Mouse (Mus musculus) forebrain, postnatal 0 days (tissue): Measurements from ENCODE around the gene Ptcd3. TPM values are rescaled to one million over a fixed set of nuclear protein-coding genes. Genes with fewer than 3 reads are reported as not detected.
"Not testable (repeated sequence)": the region's sequence is repeated elsewhere in the genome, so short reads cannot be mapped to it uniquely, and the experiment has no call there.

Source experiments
- ATAC-seq: fragments of 200-750 bp; cut with Nextera tagmentation; 2 replicates; pipeline ENCODE4 v1.8.0; 2017; ENCODE audit warnings: mild to moderate bottlenecking, moderate library complexity
- DNase-seq: peaks from one replicate; pipeline ENCODE4 v3.0.0-alpha.2; 2015
- H3K27ac ChIP-seq: fragments of 300-500 bp; sonication (generic); 2 replicates; pipeline ENCODE4 v1.5.1; 2014; ENCODE audit warnings: low read depth, mild to moderate bottlenecking, antibody characterized with exemption, low read length, moderate library complexity, mixed read lengths
- H3K27me3 ChIP-seq: fragments of 300-500 bp; sonication (generic); 2 replicates; pipeline ENCODE4 v1.6.1; 2014; ENCODE audit warnings: mild to moderate bottlenecking, low read length, mixed read lengths; ENCODE audit not compliant: insufficient read depth
- H3K36me3 ChIP-seq: fragments of 300-500 bp; sonication (generic); 2 replicates; pipeline ENCODE4 v1.6.1; 2014; ENCODE audit warnings: mild to moderate bottlenecking, moderate library complexity; ENCODE audit not compliant: insufficient read depth
- H3K4me1 ChIP-seq: fragments of 300-500 bp; sonication (generic); 2 replicates; pipeline ENCODE4 v1.6.1; 2014; ENCODE audit warnings: antibody characterized with exemption; ENCODE audit not compliant: insufficient read depth
- H3K4me2 ChIP-seq: fragments of 300-500 bp; sonication (generic); 2 replicates; pipeline ENCODE4 v1.6.1; 2014; ENCODE audit warnings: low read depth, mild to moderate bottlenecking, moderate library complexity
- H3K4me3 ChIP-seq: fragments of 300-500 bp; sonication (generic); 2 replicates; pipeline ENCODE4 v1.5.1; 2014; ENCODE audit warnings: low read depth, low read length, mixed read lengths
- H3K9ac ChIP-seq: fragments of 300-500 bp; sonication (generic); 2 replicates; pipeline ENCODE4 v1.6.1; 2014; ENCODE audit warnings: mild to moderate bottlenecking
- H3K9me3 ChIP-seq: fragments of 300-500 bp; sonication (generic); 2 replicates; pipeline ENCODE4 v1.6.1; 2016; ENCODE audit warnings: low read length
- CTCF ChIP-seq: sonication (generic); IDR thresholded peaks from 2 replicates; pipeline ENCODE4 v1.5.1; 2016; ENCODE audit warnings: antibody characterized with exemption, control low read depth, low read depth
- WGBS: fragments of 180-500 bp; shearing (Covaris S2); extraction: QIAGEN DNeasy Blood & Tissue Kit; methylation state at CpG from one replicate; pipeline ENCODE4 v1.1.7; 2014; 5-methylcytosine and 5-hydroxymethylcytosine counted together
- polyA plus RNA-seq: library from polyadenylated mRNA; unstranded; fragments of >200 nt; fragmentation: Nextera tagmentation; extraction: Ambion mirVana; gene quantifications from 2 replicates; pipeline ENCODE4 v1.2.1, GENCODE M21; 2015
- total RNA-seq: library from RNA; depleted of rRNA; stranded (reverse); fragments of >200 nt; gene quantifications from 2 replicates; pipeline ENCODE4 v1.2.3, GENCODE M21; 2014

Gene Ptcd3
- total and polyA plus RNA-seq, 2 experiments from 2014 or later, result 63.5 to 91.1 TPM

DNA sequence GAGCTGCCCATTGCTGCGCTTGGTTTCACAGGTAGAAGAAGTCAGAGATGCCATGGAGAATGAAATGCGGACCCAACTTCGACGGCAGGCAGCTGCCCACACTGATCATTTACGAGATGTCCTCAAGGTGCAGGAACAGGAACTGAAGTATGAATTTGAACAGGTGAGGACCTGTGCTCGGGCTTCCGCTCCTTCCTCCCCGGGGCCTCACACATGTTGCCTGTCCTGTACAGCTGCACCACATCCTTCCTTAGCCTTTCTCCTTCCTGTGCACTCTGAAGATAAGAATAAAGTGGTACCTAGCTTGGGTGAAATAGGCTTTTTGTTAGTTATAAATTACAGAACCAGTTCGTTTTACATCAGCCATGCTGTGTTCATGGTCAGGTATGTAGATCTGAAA lies 37.2 kb downstream of the Ptcd3 start:
- no peak for DNase-seq

DNA sequence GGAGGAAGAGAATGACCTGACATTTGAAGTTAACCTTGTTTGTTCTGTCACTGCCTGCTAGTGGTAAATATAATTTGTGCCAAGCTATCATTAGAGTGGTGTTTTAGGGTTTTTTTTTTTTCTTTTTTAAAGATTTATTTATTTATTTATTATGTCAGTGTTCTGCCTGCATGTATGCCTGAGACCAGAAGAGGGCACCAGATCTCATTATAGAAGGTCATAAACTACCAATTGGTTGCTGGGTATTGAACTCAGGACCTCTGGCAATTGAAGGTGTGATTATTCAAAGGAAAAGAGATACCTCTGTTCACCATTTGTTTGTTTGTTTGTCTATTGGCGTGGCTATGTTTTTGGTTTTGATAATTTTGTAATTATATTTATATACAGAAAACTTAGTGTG lies 39.7 kb downstream of the Ptcd3 start:
- H3K4me1 ChIP-seq, result no peaks in the 10 kb centered on the region
- 96% methylated on average over 1 of the region's 1 CpGs for WGBS
- H3K4me3 ChIP-seq, result no peak overlapping the region
- H3K9me3 ChIP-seq, result no peaks in the 10 kb centered on the region
- H3K27ac ChIP-seq, result no peak overlapping the region
- TF ChIP-seq CTCF, result no peak
- ATAC-seq, result no peak
- no peak for DNase-seq
- H3K4me2 ChIP-seq, result no peak overlapping the region
- H3K36me3 ChIP-seq, result peaks cover 61% of the 10 kb centered on the region
- H3K9ac ChIP-seq, result no peak overlapping the region
- H3K27me3 ChIP-seq, result no peaks in the 10 kb centered on the region

More for the DNA sequence above, 37.2 kb downstream of the Ptcd3 start:
- Histone ChIP-seq H3K4me1 (no peaks in the 10 kb centered on the region), H3K36me3 (peaks cover 73% of the 10 kb centered on the region), H3K9ac (no peak overlapping the region), H3K4me3 (no peak overlapping the region), H3K27ac (no peak overlapping the region), H3K9me3 (no peaks in the 10 kb centered on the region), H3K4me2 (no peak overlapping the region), H3K27me3 (no peaks in the 10 kb centered on the region)
- 95% methylated on average over 9 of the region's 9 CpGs for WGBS
- no peak for ATAC-seq
- no peak for TF ChIP-seq CTCF

DNA sequence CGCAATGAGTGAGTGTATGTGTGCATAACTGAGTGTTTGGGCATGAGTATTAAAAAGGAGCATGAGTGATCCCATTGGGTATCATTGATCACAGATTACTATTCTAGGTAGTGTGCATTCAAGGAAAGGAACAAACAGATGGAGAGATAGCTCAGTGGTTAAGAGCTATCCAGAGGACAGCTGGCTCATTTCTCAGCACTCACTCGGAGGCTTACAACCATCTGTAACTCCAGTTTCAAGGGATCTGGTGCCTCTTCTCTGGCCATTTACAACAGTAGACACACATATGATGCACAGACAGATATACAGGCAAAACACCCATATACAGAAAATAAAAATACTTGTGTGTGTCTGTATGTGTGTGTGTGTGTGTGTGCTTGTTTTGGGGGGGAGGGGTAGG lies 40.8 kb downstream of the Ptcd3 start:
- 82% methylated on average over 2 of the region's 2 CpGs for WGBS
- Histone ChIP-seq H3K36me3 (peaks cover 66% of the 10 kb centered on the region), H3K4me3 (no peak overlapping the region), H3K4me2 (no peak overlapping the region), H3K9ac (no peak overlapping the region), H3K9me3 (no peaks in the 10 kb centered on the region), H3K4me1 (no peaks in the 10 kb centered on the region), H3K27me3 (no peaks in the 10 kb centered on the region), H3K27ac (no peak overlapping the region)
- DNase-seq (no peak), ATAC-seq (no peak)
- no peak for TF ChIP-seq CTCF

DNA sequence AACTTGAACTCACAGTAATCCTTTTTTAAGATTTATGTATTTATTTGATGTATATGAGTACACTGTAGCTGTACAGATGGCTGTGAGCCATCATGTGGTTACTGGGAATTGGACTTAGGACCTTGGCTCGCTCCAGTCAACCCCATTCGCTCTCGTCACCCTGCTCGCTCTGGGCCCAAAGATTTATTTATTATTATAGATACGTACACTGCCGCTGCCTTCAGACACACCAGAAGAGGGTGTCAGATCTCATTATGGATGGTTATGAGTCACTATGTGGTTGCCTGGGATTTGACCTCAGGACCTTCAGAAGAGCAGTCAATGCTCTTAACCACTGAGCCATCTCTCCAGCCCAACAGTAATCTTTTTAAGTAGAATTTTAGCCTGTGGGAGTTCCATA lies 61.6 kb downstream of the Ptcd3 start:
- not testable (repeated sequence) for H3K4me2 ChIP-seq, H3K9ac ChIP-seq, H3K27ac ChIP-seq, H3K9me3 ChIP-seq, H3K4me3 ChIP-seq, H3K27me3 ChIP-seq, ATAC-seq, H3K4me1 ChIP-seq, DNase-seq
- H3K36me3 ChIP-seq, result peaks cover 13% of the 10 kb centered on the region; the same call in 1 of the 2 replicates
- 96% methylated on average over 6 of the region's 6 CpGs for WGBS

DNA sequence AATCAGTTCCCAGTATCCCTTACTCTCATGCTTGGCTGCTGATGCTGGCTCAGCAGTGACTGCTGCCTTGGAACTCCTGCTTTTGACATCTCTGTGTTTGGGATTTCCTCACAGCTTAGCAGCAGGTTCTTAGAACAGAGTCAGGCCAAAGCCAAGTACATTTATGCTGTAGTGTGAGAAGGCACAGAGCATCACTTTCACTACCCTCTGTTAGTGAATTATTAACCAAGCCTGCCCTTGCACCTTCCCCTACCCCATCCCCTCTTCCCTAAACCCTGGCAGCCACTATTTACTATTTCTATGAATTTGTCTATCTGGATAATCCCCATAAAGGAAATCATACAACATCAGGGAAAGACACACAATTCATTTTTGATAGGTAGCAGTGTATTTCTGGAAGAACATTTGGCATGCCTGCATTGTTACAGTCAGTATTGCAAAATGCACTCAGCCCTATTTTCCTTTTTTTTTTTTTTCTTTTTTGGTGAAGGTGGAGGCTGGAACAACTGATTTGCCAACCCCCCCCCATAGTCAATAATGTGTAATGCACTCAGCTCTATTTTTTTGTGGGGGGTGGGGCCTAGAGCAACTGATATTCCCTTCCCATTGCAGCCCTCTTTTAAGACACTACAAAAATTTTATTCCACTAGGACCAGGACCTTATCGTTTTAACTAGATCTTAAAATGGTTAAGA lies 67.8 kb downstream of the Ptcd3 start:
- ATAC-seq (no peak), DNase-seq (no peak)
- Histone ChIP-seq H3K9ac (no peak overlapping the region), H3K4me3 (no peak overlapping the region), H3K9me3 (no peaks in the 10 kb centered on the region), H3K4me2 (no peak overlapping the region), H3K36me3 (0 out of 2 replicates have a peak, but pooled peaks cover 10% of the 10 kb centered on the region), H3K27ac (no peak overlapping the region), H3K4me1 (no peaks in the 10 kb centered on the region), H3K27me3 (no peaks in the 10 kb centered on the region)
- TF ChIP-seq CTCF, result no peak
- 100% methylated on average over 1 of the region's 1 CpGs for WGBS

DNA sequence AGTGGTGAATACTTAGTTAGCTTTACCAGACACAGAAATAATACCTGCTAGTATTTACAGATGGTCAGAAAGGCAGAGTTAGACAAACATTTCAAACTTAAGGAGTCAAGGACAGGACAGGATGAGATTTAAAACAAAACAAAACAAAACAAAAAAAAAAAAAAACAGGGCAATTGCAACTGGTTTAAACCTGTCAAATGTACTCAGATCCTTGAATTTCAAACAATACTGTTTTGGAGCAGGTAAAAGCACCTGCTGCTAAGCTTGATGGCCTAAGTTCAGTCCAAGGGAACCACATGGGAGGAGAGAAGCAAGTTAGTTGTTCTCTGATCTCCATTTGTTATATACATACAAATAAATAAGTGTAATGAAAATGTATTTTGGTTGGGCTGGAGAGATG lies 68.7 kb downstream of the Ptcd3 start:
- DNase-seq, result no peak
- H3K9ac ChIP-seq, result no peak overlapping the region
- H3K4me1 ChIP-seq, result no peaks in the 10 kb centered on the region
- ATAC-seq, result no peak
- no peaks in the 10 kb centered on the region for H3K9me3 ChIP-seq
- no peak for TF ChIP-seq CTCF
- H3K36me3 ChIP-seq, result 0 out of 2 replicates have a peak, but pooled peaks cover 12% of the 10 kb centered on the region
- no peak overlapping the region for H3K4me2 ChIP-seq
- H3K27me3 ChIP-seq, result no peaks in the 10 kb centered on the region
- no peak overlapping the region for H3K4me3 ChIP-seq
- H3K27ac ChIP-seq, result no peak overlapping the region

DNA sequence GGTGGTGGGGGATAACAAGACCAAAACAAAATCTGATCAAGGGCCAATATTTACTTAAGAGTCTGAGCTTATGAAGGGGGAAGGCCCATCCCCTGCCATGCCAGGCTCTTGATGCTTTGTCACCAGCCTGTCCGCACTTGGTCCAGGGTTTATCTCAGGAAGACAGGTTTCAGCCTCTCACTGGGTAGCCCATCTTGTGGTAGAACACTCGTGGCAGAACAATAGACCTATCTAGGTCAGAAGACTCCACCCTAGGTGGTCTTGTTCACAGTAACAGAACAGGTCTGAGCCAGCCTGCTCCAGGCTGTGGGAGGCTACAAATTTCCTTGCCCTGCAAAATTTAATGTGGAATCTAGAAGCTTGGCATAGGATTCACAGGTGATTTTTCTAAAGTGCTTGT lies 71.7 kb downstream of the Ptcd3 start:
- 77% methylated on average over 2 of the region's 2 CpGs for WGBS
- H3K9ac ChIP-seq, result no peak overlapping the region

More for the DNA sequence above, 71.7 kb downstream of the Ptcd3 start:
- Histone ChIP-seq H3K4me2 (no peak overlapping the region), H3K27me3 (no peaks in the 10 kb centered on the region), H3K4me3 (no peak overlapping the region), H3K36me3 (0 out of 2 replicates have a peak, but pooled peaks cover 12% of the 10 kb centered on the region), H3K9me3 (no peaks in the 10 kb centered on the region), H3K27ac (no peak overlapping the region), H3K4me1 (peaks cover 10% of the 10 kb centered on the region)
- no peak for DNase-seq
- TF ChIP-seq CTCF, result no peak
- no peak for ATAC-seq
